Mouse (Mus musculus) kidney, adult 2 months (tissue): ENCODE measurements around the gene Sept9.

Source experiments
- CTCF ChIP-seq: fragments of 200-500 bp; conservative IDR thresholded peaks from 2 replicates; pipeline ENCODE4 v1.5.1; 2011; ENCODE audit warnings: low read depth, mild to moderate bottlenecking, control low read depth, low read length, moderate library complexity, mixed read lengths; ENCODE audit not compliant: insufficient read depth, insufficient read length
- POLR2A ChIP-seq: fragments of 200-500 bp; IDR thresholded peaks from one replicate; pipeline ENCODE4 v1.6.1; 2011; ENCODE audit warnings: low read depth, low read length, control low read depth

- TF ChIP-seq POLR2A (no peak), CTCF (no peak)
Observed at GRCm38 (mm10) chr11:117325131-117325467, 125.6 kb downstream of the Sept9 start.
